Mouse (Mus musculus) layer of hippocampus, adult 8-10 months (tissue): Measurements from ENCODE around the gene Got2. TPM values are rescaled to one million over a fixed set of nuclear protein-coding genes. Genes with fewer than 3 reads are reported as not detected.

Experiments
- DNase-seq, 2 experiments: peaks; one replicate each; pipeline ENCODE4 v3.0.0; 2022; ENCODE audit warnings: low spot score in 2 of 2
- total RNA-seq, 4 experiments: library from RNA; stranded (reverse); gene quantifications; 2 replicates each; pipeline ENCODE4 v1.2.4; 2022

Gene Got2
- 100 to 1,000 TPM; 224 to 240 (median 236) TPM for total RNA-seq

GRCm38 (mm10) chr8:95888285-95889136 is at the start of gene Got2:
TSS of gene Got2 (minus strand) at chr8:95888547.
- DNase-seq = peak; percentile 81 to 88

- peak in 1 of 2 experiments; percentile 14 for DNase-seq
Measured at GRCm38 (mm10) chr8:95932841-95933240, 44.5 kb upstream of the Got2 start.

- no peak for DNase-seq
Measured at GRCm38 (mm10) chr8:95929821-95930220, 41.5 kb upstream of the Got2 start.

- peak in 1 of 2 experiments; percentile 7 for DNase-seq
Measured at GRCm38 (mm10) chr8:95916106-95916505, 27.8 kb upstream of the Got2 start.

- DNase-seq = peak; percentile 53 to 87
Measured at GRCm38 (mm10) chr8:95914905-95915643, 26.7 kb upstream of the Got2 start.

GRCm38 (mm10) chr8:95911240-95911639 is 22.9 kb upstream of the Got2 start:
- no peak for DNase-seq

- DNase-seq = no peak
Measured at GRCm38 (mm10) chr8:95907885-95908284, 19.5 kb upstream of the Got2 start.

GRCm38 (mm10) chr8:95906738-95907137 is 18.4 kb upstream of the Got2 start:
- no peak for DNase-seq

GRCm38 (mm10) chr8:95901864-95902263 is 13.5 kb upstream of the Got2 start:
- no peak for DNase-seq

- no peak for DNase-seq
Measured at GRCm38 (mm10) chr8:95893701-95894100, 5.4 kb upstream of the Got2 start.

- DNase-seq = peak; percentile 83
Measured at GRCm38 (mm10) chr8:95887578-95888284, 616 bp downstream of the Got2 start.

- DNase-seq = peak in 1 of 2 experiments; percentile 20
Measured at GRCm38 (mm10) chr8:95886647-95887577, 1.4 kb downstream of the Got2 start.

GRCm38 (mm10) chr8:95885966-95886365 is 2.4 kb downstream of the Got2 start:
- DNase-seq = no peak

GRCm38 (mm10) chr8:95885271-95885841 is 3.0 kb downstream of the Got2 start:
- no peak for DNase-seq

GRCm38 (mm10) chr8:95884491-95884890 is 3.9 kb downstream of the Got2 start:
- no peak for DNase-seq

- DNase-seq = no peak
Measured at GRCm38 (mm10) chr8:95882191-95882590, 6.2 kb downstream of the Got2 start.

- DNase-seq = no peak
Measured at GRCm38 (mm10) chr8:95881576-95881975, 6.8 kb downstream of the Got2 start.

- DNase-seq = no peak
Measured at GRCm38 (mm10) chr8:95879823-95880222, 8.5 kb downstream of the Got2 start.

GRCm38 (mm10) chr8:95878176-95878962 is 10.0 kb downstream of the Got2 start:
- DNase-seq = no peak
